Mouse (Mus musculus) lung, postnatal 0 days (tissue): ENCODE measurements around the gene Acot5. TPM values are rescaled to one million over a fixed set of nuclear protein-coding genes. Genes with fewer than 3 reads are reported as not detected.
"Not testable (repeated sequence)": the region's sequence is repeated elsewhere in the genome, so short reads cannot be mapped to it uniquely, and the experiment has no call there.

Experiments
- ATAC-seq: fragments of 200-750 bp; cut with Nextera tagmentation; 2 replicates; pipeline ENCODE4 v1.8.0; 2017; ENCODE audit warnings: moderate library complexity
- DNase-seq: peaks from one replicate; pipeline ENCODE4 v3.0.0-alpha.2; 2016; ENCODE audit warnings: low spot score
- H3K27ac ChIP-seq: fragments of 300-500 bp; sonication (generic); 2 replicates; pipeline ENCODE4 v1.5.1; 2014; ENCODE audit warnings: antibody characterized with exemption, mild to moderate bottlenecking, low read length, mixed read lengths
- H3K27me3 ChIP-seq: fragments of 300-500 bp; sonication (generic); replicated peaks from 2 replicates; pipeline ENCODE4 v1.6.1; 2014; ENCODE audit warnings: low read length, mixed read lengths; ENCODE audit not compliant: insufficient read depth
- H3K36me3 ChIP-seq: fragments of 300-500 bp; sonication (generic); 2 replicates; pipeline ENCODE4 v1.6.1; 2014; ENCODE audit warnings: low read length, mixed read lengths; ENCODE audit not compliant: insufficient read depth
- H3K4me1 ChIP-seq: fragments of 300-500 bp; sonication (generic); 2 replicates; pipeline ENCODE4 v1.6.1; 2014; ENCODE audit warnings: antibody characterized with exemption, low read depth, low read length, mixed read lengths; ENCODE audit not compliant: insufficient read depth
- H3K4me2 ChIP-seq: fragments of 300-500 bp; sonication (generic); replicated peaks from 2 replicates; pipeline ENCODE4 v1.6.1; 2014; ENCODE audit warnings: low read depth, mild to moderate bottlenecking, low read length, moderate library complexity, mixed read lengths
- H3K4me3 ChIP-seq: fragments of 300-500 bp; sonication (generic); 2 replicates; pipeline ENCODE4 v1.5.1; 2014; ENCODE audit warnings: low read depth, low read length
- H3K9ac ChIP-seq: fragments of 300-500 bp; sonication (generic); replicated peaks from 2 replicates; pipeline ENCODE4 v1.6.1; 2014; ENCODE audit warnings: low read depth, mild to moderate bottlenecking
- H3K9me3 ChIP-seq: fragments of 300-500 bp; sonication (generic); 2 replicates; pipeline ENCODE4 v1.6.1; 2016; ENCODE audit warnings: low read length, mixed read lengths
- CTCF ChIP-seq: IDR thresholded peaks from 2 replicates; pipeline ENCODE4 v1.5.1; 2016; ENCODE audit warnings: antibody characterized with exemption, mild to moderate bottlenecking
- EP300 ChIP-seq: IDR thresholded peaks from 2 replicates; pipeline ENCODE4 v1.6.1; 2016; ENCODE audit warnings: antibody characterized with exemption, mild to moderate bottlenecking, control low read depth
- WGBS: fragments of 180-500 bp; shearing (Covaris S2); extraction: QIAGEN DNeasy Blood & Tissue Kit; methylation state at CpG from one replicate; pipeline ENCODE4 v1.1.7; 2014; 5-methylcytosine and 5-hydroxymethylcytosine counted together
- polyA plus RNA-seq: library from polyadenylated mRNA; unstranded; fragments of >200 nt; fragmentation: Nextera tagmentation; extraction: Ambion mirVana; gene quantifications from 2 replicates; pipeline ENCODE4 v1.2.1, GENCODE M21; 2015

Gene Acot5
- polyA plus RNA-seq = not detected in 2 replicates

DNA sequence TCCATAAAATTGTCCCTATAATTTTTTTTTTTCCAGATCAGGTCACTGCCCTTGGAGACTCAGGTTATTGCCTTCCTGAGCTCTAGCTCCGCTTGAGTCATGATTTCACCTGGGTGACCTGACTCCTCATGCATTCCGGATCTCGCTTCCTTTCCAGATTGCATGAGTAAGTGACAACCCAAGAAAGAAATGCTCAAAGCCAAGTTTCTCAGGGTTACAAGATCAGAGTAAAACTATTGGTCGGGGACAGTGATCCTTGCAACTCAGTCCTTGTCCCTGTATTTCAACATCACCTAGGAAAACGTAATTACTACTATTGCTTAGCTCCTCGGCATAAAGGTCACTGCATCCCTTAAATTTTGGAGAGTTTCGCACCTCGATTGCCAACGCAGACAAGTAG is at the start of gene Acot5:
Acot5 (plus strand) TSS at position 340 of the 400 bp plus-strand sequence.
- ATAC-seq (no peak), DNase-seq (peak; percentile 11)
- H3K4me3 ChIP-seq = peak within 1 kb of the TSS; percentile 31; the same call in 1 of the 2 replicates
- H3K27ac ChIP-seq = no peak within 1 kb of the TSS
- H3K9me3 ChIP-seq = no peaks in the 10 kb centered on the region
- TF ChIP-seq EP300 (no peak), CTCF (no peak)
- H3K4me2 ChIP-seq = peak within 1 kb of the TSS; percentile 53
- H3K27me3 ChIP-seq = 0 out of 2 replicates have a peak, but pooled peaks cover 8% of the 10 kb centered on the region
- WGBS = 43% methylated on average over 9 of the region's 9 CpGs
- no peaks in the 10 kb centered on the region for H3K36me3 ChIP-seq
- no peak within 1 kb of the TSS for H3K9ac ChIP-seq
- no peaks in the 10 kb centered on the region for H3K4me1 ChIP-seq

DNA sequence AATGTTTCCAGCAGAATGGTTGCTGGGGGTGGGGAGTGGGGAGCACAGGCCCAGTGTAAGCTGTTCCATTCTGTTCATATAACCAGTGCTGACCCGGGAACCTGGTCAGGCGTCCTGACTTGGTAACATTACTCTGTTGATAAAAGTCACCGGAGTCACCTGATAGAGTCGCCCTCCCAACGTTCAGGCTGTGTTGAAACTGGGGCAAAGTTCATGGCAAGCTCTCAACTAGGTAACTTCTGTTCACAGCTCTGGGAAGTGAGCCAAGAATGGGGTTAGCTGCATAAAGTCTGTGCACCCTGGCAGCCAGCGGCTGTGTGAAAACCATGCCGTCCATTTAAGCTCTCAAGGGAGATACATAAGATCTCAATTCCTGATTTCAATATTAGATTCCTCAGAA is 48.6 kb upstream of the Acot5 start:
- not testable (repeated sequence) for H3K9ac ChIP-seq, H3K36me3 ChIP-seq, H3K4me1 ChIP-seq, H3K9me3 ChIP-seq, H3K4me3 ChIP-seq, H3K27me3 ChIP-seq, H3K4me2 ChIP-seq, H3K27ac ChIP-seq
- WGBS = 20% methylated on average over 7 of the region's 7 CpGs
- DNase-seq = peak; percentile 92
- peak; percentile 91 for ATAC-seq

DNA sequence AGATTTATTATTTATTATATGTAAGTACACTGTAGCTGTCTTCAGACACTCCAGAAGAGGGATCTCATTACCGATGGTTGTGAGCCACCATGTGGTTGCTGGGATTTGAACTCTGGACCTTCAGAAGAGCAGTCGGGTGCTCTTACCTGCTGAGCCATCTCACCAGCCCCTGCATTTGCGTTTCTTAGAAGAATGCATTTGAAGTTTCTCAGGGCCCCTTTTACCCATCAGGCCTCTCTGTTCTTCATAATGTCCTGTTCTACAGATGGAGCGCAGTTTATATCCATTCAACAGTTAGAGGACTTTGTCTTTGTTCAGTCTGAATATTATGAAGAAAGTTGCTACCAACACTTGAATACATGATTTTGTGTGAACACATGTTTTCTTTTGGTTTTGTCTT is 46.9 kb upstream of the Acot5 start:
- not testable (repeated sequence) for H3K9me3 ChIP-seq, H3K4me3 ChIP-seq, H3K4me1 ChIP-seq, DNase-seq, H3K36me3 ChIP-seq, H3K4me2 ChIP-seq, H3K27me3 ChIP-seq, H3K9ac ChIP-seq, ATAC-seq, H3K27ac ChIP-seq
- WGBS = 84% methylated on average over 4 of the region's 4 CpGs

DNA sequence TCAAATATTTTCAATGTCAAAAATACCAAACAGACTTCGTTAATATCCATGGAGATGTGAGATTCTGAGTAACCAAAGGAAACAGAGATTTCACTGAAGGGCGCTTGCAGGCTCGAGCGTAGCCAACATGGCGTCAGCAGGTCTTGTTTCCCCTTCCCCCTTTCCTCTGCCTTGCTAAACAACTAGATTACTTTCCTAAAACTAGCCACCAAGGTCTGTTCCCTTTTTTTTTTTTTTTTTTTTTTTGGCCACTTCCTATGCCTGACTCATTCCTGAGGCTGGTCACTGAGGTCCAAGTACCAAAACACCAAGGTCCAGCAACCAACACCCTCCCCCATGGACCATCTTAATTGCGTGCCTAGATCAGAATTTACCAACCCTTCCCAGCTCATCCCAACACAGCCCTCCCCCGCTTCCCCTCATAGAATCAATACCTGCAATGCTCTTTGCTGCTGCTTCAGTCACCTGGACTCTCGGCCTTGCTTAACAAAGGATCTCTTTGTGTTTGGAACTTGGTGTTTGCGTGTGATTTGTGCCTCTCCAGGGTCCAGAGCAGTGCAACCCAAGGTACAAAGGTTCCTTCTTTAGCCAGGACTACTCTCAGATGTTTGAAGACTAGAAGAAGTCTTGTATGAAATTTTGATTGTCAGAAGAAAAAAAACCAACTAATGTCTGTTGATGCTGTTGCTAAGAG is 45.9 kb upstream of the Acot5 start:
- Histone ChIP-seq H3K36me3 (no peaks in the 10 kb centered on the region), H3K9me3 (no peaks in the 10 kb centered on the region), H3K27me3 (no peaks in the 10 kb centered on the region), H3K4me1 (no peaks in the 10 kb centered on the region), H3K27ac (no peak overlapping the region), H3K4me3 (no peak overlapping the region), H3K9ac (no peak overlapping the region), H3K4me2 (no peak overlapping the region)
- TF ChIP-seq CTCF (no peak), EP300 (no peak)
- 72% methylated on average over 9 of the region's 9 CpGs for WGBS
- no peak for ATAC-seq
- DNase-seq = peak; percentile 9

DNA sequence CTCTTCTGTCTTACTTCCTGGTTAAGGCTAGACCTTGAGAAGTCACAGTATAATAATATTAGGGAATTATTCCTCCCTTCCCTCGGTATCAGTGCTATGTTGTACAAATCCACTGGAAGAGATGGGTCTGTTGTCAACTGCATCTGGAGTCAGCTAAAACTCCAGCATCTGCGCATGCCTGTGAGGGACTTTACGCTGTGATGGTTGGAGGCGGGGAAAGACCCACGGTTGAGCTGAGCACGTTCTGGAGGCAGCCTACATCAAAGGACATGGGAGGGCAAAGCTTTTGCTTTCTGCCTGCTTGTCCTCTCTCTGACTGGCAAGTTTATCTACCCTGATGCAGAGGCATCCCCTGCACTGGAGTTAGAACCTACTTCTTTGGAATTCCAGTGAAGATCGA is 43.2 kb upstream of the Acot5 start:
- TF ChIP-seq CTCF (no peak), EP300 (no peak)
- no peak overlapping the region for H3K4me2 ChIP-seq
- H3K36me3 ChIP-seq = no peaks in the 10 kb centered on the region
- no peak overlapping the region for H3K4me3 ChIP-seq
- H3K9me3 ChIP-seq = no peaks in the 10 kb centered on the region
- WGBS = 80% methylated on average over 7 of the region's 7 CpGs
- no peak overlapping the region for H3K27ac ChIP-seq
- H3K27me3 ChIP-seq = no peaks in the 10 kb centered on the region
- ATAC-seq = no peak
- no peaks in the 10 kb centered on the region for H3K4me1 ChIP-seq
- no peak for DNase-seq
- no peak overlapping the region for H3K9ac ChIP-seq

DNA sequence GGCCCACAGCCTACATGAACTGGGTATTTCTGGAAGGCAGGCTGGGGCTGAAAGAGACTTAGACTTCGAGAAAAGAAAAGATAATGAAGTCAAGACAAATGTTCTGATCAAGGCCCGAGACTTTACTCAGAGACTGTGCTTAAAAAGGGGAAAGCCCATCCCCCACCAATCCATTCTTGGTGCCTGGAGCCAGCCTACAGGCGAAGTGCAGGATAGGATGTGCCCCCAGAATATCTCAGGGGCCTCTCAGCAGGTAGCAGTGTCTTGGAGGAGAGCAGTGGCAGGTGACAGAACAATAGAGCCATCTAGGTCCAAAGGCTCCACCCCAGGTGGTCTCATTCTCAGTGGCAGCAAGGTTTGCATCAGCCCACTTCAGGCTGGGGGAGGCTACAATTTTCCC is 40.8 kb upstream of the Acot5 start:
- not testable (repeated sequence) for ATAC-seq, H3K4me1 ChIP-seq, H3K27me3 ChIP-seq, H3K9me3 ChIP-seq, H3K4me2 ChIP-seq, H3K27ac ChIP-seq, H3K4me3 ChIP-seq, H3K36me3 ChIP-seq, H3K9ac ChIP-seq, DNase-seq
- WGBS = 66% methylated on average over 3 of the region's 3 CpGs

DNA sequence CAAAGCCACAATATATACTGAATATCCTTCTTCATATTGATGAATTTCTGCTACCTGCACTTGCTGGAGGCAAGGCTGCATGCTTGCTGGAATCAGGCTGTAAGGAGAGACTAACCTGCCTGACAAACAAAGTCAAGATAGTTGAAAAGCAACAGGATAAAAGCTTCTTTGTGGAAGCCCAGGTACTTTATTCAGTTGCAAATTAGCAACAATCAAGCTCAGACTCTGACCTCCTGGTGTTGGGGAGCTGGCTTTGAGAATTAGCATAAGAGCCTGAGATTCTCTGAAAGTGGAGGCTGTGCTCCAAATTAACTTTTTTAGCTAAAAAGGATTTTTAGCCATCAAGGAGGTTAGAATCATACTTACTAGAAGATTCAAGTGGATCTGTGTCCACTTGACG is 40.1 kb upstream of the Acot5 start:
- not testable (repeated sequence) for ATAC-seq, H3K9ac ChIP-seq, H3K4me2 ChIP-seq, H3K9me3 ChIP-seq, H3K4me3 ChIP-seq, H3K27me3 ChIP-seq, DNase-seq, H3K4me1 ChIP-seq, H3K27ac ChIP-seq, H3K36me3 ChIP-seq
- 92% methylated on average over 1 of the region's 1 CpGs for WGBS
